Mouse (Mus musculus) kidney, embryonic 14.5 days (tissue): ENCODE results near the gene Ints3. TPM values are rescaled to one million over a fixed set of nuclear protein-coding genes. Genes with fewer than 3 reads are reported as not detected.

Experiments used
- ATAC-seq: fragments of 200-750 bp; cut with Nextera tagmentation; 2 replicates; pipeline ENCODE4 v1.8.0; 2017; ENCODE audit warnings: moderate number of reproducible peaks, mild to moderate bottlenecking, moderate TSS enrichment, moderate library complexity; ENCODE audit not compliant: low FRiP score, low TSS enrichment
- H3K27ac ChIP-seq: fragments of 300-500 bp; sonication (generic); 2 replicates; pipeline ENCODE4 v1.5.1; 2014; ENCODE audit warnings: low read depth, mild to moderate bottlenecking, low read length, moderate library complexity, mixed read lengths
- H3K27me3 ChIP-seq: fragments of 300-500 bp; sonication (generic); 2 replicates; pipeline ENCODE4 v1.6.1; 2014; ENCODE audit warnings: mild to moderate bottlenecking, low read length; ENCODE audit not compliant: control insufficient read depth, insufficient read depth
- H3K36me3 ChIP-seq: fragments of 300-500 bp; sonication (generic); 2 replicates; pipeline ENCODE4 v1.6.1; 2014; ENCODE audit warnings: low read length, mixed read lengths; ENCODE audit not compliant: control insufficient read depth, insufficient read depth
- H3K4me1 ChIP-seq: fragments of 300-500 bp; sonication (generic); 2 replicates; pipeline ENCODE4 v1.6.1; 2014; ENCODE audit warnings: low read length, mixed read lengths; ENCODE audit not compliant: control insufficient read depth, insufficient read depth
- H3K4me2 ChIP-seq: fragments of 300-500 bp; sonication (generic); replicated peaks from 2 replicates; pipeline ENCODE4 v1.6.1; 2014; ENCODE audit warnings: low read depth, mild to moderate bottlenecking, low read length
- H3K4me3 ChIP-seq: fragments of 300-500 bp; sonication (generic); 2 replicates; pipeline ENCODE4 v1.5.1; 2014; ENCODE audit warnings: mild to moderate bottlenecking, low read length
- H3K9ac ChIP-seq: fragments of 300-500 bp; sonication (generic); 2 replicates; pipeline ENCODE4 v1.6.1; 2014; ENCODE audit warnings: low read depth, mild to moderate bottlenecking, low read length, moderate library complexity
- H3K9me3 ChIP-seq: fragments of 300-500 bp; sonication (generic); 2 replicates; pipeline ENCODE4 v1.6.1; 2016; ENCODE audit warnings: low read length; ENCODE audit not compliant: control insufficient read depth
- WGBS: fragments of 180-500 bp; shearing (Covaris S2); extraction: QIAGEN DNeasy Blood & Tissue Kit; methylation state at CpG from one replicate; pipeline ENCODE4 v1.1.7; 2014; 5-methylcytosine and 5-hydroxymethylcytosine counted together
- polyA plus RNA-seq: library from polyadenylated mRNA; unstranded; fragments of >200 nt; fragmentation: Nextera tagmentation; extraction: Ambion mirVana; gene quantifications from 2 replicates; pipeline ENCODE4 v1.2.1, GENCODE M21; 2014

Ints3 gene
- 24.0 and 39.2 TPM in 2 replicates for polyA plus RNA-seq

DNA sequence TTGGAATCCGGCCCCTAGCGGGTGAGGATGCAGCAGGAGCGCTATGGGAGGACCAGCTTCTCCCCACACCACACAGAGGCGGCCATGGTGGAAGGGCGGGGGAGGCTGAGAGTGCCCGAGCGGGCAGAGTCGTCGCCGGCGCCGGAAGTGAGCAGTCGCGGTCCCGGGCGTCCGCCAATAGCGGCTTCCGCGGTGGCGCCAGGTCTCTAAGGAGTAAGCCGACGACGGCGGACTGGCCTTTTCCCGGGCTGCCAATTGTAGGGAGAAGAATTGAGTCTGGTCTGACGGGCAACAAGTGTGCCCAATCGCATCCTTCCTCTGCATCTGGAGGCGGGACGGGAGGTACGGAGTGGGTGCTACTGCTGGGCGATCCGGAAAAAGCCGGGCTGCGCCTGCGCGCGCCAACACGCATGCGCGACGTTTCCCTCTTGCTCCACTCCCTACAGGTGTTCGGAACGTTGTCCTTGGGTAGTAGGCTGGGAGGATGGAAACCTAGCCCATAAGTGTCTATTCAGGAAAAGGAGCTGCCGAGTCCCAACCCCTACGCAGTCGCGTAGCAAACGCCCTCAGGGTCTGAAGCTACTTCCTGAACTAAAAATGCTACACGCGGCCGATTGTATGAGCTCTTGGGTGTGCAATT, at the start of gene Ints3:
Gene Ints3, minus strand, starts transcription at position 242 of the 640 bp plus-strand sequence.
- peak; percentile 100 for ATAC-seq
- H3K27me3 ChIP-seq: no peaks in the 10 kb centered on the region
- H3K9me3 ChIP-seq: no peaks in the 10 kb centered on the region
- no peaks in the 10 kb centered on the region for H3K36me3 ChIP-seq
- H3K4me2 ChIP-seq: peak within 1 kb of the TSS; percentile 96
- H3K4me1 ChIP-seq: peaks cover 18% of the 10 kb centered on the region
- WGBS: under 1% methylated on average over 52 of the region's 52 CpGs
- H3K4me3 ChIP-seq: peak within 1 kb of the TSS; percentile 74
- peak within 1 kb of the TSS; percentile 98 for H3K27ac ChIP-seq
- peak within 1 kb of the TSS; percentile 91 for H3K9ac ChIP-seq

DNA sequence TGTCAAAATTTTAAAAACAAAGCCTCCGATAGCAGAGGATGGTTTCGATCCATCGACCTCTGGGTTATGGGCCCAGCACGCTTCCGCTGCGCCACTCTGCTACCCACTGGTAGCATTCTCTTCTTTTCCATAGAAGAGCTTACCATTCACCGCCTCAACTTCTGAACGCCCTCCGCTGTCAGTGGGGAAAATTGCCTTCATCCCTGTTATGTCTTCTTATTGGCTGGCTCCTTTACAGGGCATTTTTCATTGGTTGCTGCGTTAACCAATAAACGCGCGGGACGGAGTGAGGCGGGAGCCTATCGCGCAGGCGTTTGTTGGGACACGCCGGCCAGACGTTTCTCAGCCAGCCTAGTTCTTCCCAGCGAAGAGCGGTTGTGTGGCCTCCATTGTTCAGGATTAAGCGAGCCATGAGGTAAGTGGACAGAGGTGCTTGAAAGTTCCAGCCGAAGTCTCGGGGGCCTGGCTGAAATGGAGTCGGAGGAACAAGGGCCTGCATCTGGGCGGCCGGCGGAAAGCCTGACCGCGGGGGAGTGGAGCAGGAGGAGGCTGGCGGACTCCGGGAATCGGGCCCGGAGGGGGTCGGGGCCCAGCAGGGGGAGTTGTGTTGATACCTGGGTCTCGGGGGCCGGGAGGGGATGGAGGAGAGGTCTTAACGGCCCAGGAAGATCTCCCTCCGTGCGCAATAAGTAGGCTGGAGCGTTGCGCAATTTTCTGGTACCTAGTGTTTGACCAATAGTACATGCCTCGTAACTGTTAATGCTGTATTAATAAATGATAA, 42.6 kb upstream of the Ints3 start, which contains the start of gene Ilf2:
Gene Ilf2, plus strand, starts transcription at position 296 of the 781 bp plus-strand sequence.
- peak within 1 kb of the TSS; percentile 94 for H3K4me3 ChIP-seq
- peak within 1 kb of the TSS; percentile 92 for H3K9ac ChIP-seq
- no peaks in the 10 kb centered on the region for H3K9me3 ChIP-seq
- WGBS: under 1% methylated on average over 45 of the region's 45 CpGs
- H3K36me3 ChIP-seq: peaks cover 31% of the 10 kb centered on the region
- peak within 1 kb of the TSS; percentile 81 for H3K4me2 ChIP-seq
- peak within 1 kb of the TSS; percentile 94 for H3K27ac ChIP-seq
- peaks cover 10% of the 10 kb centered on the region for H3K4me1 ChIP-seq
- ATAC-seq: peak; percentile 99
- no peaks in the 10 kb centered on the region for H3K27me3 ChIP-seq

DNA sequence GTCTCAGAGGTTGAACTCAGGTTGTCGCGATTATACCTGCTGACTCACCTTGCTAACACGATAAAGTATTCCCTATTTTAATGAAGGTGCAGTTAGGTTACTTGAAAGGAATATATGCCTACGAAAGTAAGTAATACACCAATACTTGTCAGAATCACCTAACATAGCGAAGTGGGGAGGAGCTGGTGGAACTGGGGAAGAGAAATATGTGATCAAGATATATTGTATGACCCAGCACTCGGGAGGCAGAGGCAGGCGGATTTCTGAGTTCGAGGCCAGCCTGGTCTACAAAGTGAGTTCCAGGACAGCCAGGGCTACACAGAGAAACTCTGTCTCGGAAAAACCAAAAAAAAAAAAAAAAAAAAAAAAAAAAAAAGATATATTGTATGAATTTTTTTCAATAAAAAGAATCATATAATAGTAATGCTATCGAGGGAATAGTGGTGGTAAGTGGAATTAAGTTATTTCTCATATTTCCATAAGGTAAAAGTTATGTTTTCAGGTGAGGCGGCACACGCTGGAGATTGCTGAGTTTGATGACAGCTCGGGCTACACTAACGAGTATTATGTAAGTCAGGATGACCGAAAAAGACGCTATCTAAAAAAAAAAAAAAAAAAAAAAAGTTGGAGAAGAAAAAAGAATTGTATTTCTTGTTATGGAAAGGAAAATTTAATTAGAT, 41.9 kb upstream of the Ints3 start:
- H3K4me3 ChIP-seq: peak overlapping the region; percentile 30; the same call in 1 of the 2 replicates
- peaks cover 24% of the 10 kb centered on the region for H3K36me3 ChIP-seq
- H3K27ac ChIP-seq: no peak overlapping the region
- ATAC-seq: no peak
- H3K9ac ChIP-seq: no peak overlapping the region
- peaks cover 10% of the 10 kb centered on the region for H3K4me1 ChIP-seq
- H3K9me3 ChIP-seq: no peaks in the 10 kb centered on the region
- WGBS: 40% methylated on average over 15 of the region's 16 CpGs
- H3K4me2 ChIP-seq: peak overlapping the region; percentile 40
- no peaks in the 10 kb centered on the region for H3K27me3 ChIP-seq

DNA sequence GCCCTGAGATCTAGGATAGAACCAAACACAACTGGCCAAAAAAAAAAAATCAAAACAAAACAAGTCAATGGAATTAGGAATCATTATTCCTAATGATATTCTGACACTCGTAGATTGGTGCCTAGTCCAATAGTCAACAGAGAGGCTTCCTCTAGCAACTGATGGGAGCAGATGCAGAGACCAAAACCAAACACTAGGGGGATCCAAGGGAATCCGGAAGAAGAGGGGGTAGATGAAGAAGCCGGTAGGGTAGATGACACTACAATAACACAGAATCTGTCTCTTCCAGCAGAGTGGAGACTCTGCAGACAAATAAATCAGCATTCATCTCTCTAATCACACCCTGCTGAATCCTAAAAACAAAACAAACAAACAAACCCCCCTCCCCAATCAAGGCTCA, 38.8 kb upstream of the Ints3 start:
- Histone ChIP-seq H3K27ac (no peak overlapping the region), H3K27me3 (no peaks in the 10 kb centered on the region), H3K4me3 (no peak overlapping the region), H3K36me3 (no peaks in the 10 kb centered on the region; the same call in 1 of the 2 replicates), H3K4me1 (peaks cover 5% of the 10 kb centered on the region), H3K4me2 (no peak overlapping the region), H3K9ac (no peak overlapping the region), H3K9me3 (no peaks in the 10 kb centered on the region)
- 27% methylated on average over 3 of the region's 3 CpGs for WGBS
- no peak for ATAC-seq

DNA sequence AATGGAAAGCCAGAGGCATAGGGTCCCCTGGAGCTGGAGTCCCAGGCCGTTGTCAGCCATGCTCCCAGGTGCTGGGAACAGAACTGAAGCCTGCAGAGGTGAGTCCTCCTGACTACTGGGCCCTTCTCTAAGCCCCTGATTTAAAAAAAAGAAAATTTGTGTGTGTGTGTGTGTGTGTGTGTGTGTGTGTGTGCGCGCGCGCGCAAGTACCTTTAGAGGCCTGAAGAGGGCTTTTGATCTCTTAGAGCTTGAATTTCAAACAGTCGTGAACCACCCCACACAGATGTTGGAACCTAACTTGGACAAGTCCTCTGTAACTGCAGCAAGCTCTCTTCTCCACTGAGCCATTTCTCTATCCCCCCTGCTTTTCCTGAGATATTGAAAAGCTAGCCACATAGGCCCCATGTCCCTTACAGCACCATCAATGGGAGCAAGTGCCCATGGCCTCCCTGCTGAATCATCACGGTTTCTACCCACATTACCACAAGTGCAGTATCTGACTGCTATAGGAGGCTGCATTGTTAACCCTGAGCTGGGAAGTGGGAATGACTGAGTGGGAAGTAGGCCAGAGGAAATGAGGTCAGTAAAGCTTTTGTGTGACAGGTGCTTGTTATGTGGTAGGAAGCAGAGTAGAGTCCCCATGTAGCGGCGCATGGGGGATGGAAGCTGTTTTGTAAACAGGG, 34.3 kb upstream of the Ints3 start:
- Histone ChIP-seq H3K36me3 (no peaks in the 10 kb centered on the region), H3K27me3 (peaks cover 21% of the 10 kb centered on the region; the same call in 1 of the 2 replicates), H3K9ac (no peak overlapping the region), H3K27ac (no peak overlapping the region), H3K9me3 (no peaks in the 10 kb centered on the region), H3K4me1 (no peaks in the 10 kb centered on the region), H3K4me2 (no peak overlapping the region), H3K4me3 (no peak overlapping the region)
- 93% methylated on average over 10 of the region's 10 CpGs for WGBS
- no peak for ATAC-seq

DNA sequence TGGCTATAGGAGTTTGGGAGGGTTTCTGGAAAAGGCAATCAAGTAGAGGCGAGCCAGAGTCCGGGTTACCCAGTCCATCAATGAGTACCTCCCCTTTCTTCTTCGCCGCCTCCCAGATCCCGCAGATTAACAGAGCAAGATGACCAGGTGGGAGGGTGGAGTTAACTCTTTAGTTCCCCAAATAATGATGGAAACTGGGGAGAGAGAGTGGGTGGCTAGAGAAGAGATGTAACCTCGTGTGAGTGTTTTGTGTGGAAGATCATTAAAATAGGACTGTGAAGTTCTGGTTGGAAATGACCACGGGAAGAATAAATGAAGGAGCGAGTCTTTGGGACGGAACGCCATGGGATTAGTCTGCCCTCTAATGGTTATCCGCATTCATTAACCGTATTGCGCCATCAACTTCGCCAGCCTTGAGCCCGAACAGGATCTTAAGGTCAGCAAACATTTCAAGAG, 32.9 kb upstream of the Ints3 start:
- ATAC-seq: peak; percentile 62
- Histone ChIP-seq H3K27me3 (peaks cover 31% of the 10 kb centered on the region), H3K27ac (no peak overlapping the region), H3K36me3 (no peaks in the 10 kb centered on the region), H3K9ac (peak overlapping the region; percentile 70; the same call in 1 of the 2 replicates), H3K4me1 (no peaks in the 10 kb centered on the region), H3K4me3 (peak overlapping the region; percentile 55), H3K9me3 (no peaks in the 10 kb centered on the region), H3K4me2 (peak overlapping the region; percentile 75)
- WGBS: under 1% methylated on average over 15 of the region's 15 CpGs

DNA sequence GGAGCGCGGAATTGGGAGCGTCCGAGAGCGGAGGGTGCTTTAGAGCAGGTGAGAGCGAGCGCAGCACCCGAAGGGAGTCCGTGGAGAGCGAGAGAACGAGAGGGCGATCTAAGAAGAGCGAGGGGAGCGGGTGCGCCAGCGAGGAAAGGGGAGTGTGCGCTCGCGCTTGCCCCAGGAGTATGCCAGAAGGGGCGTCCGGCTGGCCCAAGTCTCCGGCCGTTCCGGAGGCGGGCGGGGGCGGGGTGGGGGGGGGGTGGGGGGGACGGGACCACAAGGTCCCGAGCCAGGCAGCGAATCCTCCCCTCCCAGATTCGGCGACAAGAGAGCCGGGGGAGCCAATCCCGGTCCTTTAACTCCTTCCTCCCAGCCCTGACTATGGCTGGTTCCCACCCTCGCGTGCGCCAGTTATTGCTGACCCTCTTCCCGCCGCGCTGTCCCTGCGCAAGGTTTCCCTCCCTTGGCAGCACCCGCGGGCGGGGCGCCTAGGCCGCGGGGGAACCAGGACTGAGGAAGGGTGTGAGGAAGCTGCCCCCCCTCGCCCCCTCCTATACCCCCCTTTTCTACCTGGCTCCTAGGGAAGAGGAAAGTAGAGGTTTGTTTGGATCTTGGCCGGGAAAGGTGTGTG, 32.4 kb upstream of the Ints3 start, which contains the start of gene Npr1:
Gene Npr1, minus strand, starts transcription at position 181 of the 625 bp plus-strand sequence.
- 0% methylated on average over 19 of the region's 49 CpGs for WGBS
- H3K27ac ChIP-seq: no peak within 1 kb of the TSS
- H3K4me1 ChIP-seq: no peaks in the 10 kb centered on the region
- no peaks in the 10 kb centered on the region for H3K9me3 ChIP-seq
- peak within 1 kb of the TSS; percentile 55 for H3K4me3 ChIP-seq
- peak within 1 kb of the TSS; percentile 75 for H3K4me2 ChIP-seq
- H3K9ac ChIP-seq: peak within 1 kb of the TSS; percentile 70
- no peaks in the 10 kb centered on the region for H3K36me3 ChIP-seq
- peaks cover 31% of the 10 kb centered on the region for H3K27me3 ChIP-seq
- ATAC-seq: peak; percentile 64

DNA sequence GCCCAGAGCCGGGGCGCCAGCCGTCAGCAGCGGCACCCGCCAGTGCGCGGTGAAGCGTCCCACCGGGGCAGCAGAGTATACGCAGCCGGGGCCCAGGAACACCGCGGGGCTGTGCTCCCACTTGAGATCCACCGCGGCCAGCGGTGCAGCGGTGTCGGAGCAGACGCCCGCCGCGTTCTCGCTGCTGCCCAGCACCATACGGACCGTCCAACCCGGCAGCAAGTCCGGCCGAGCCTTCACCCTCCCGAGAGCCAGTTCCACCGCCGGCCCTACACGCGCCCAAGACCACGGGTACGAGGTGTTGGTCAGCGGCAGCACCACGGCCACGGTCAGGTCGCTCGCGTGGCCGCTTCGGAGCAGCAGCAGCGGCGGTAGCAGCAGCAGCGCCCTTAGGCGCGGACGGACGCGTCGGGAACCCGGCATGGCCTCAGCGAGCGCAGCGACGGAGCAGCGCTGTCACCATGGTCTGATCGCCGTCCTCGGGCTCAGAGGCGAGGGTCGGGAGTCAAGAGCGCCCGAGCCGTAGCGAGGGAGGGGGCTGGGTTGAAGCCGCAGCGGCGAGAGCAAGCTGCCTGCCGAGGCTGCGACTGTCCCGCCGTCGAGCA, 31.8 kb upstream of the Ints3 start:
- H3K4me3 ChIP-seq: peak overlapping the region; percentile 55
- peaks cover 31% of the 10 kb centered on the region for H3K27me3 ChIP-seq
- no peaks in the 10 kb centered on the region for H3K4me1 ChIP-seq
- H3K9ac ChIP-seq: peak overlapping the region; percentile 70
- no peaks in the 10 kb centered on the region for H3K36me3 ChIP-seq
- WGBS: under 1% methylated on average over 75 of the region's 75 CpGs
- H3K4me2 ChIP-seq: peak overlapping the region; percentile 75
- no peak overlapping the region for H3K27ac ChIP-seq
- no peaks in the 10 kb centered on the region for H3K9me3 ChIP-seq
- ATAC-seq: peak; percentile 44; the same call in 1 of the 2 replicates
